Mouse (Mus musculus): ENCODE results near the gene St3gal2. TPM values are rescaled to one million over a fixed set of nuclear protein-coding genes. Genes with fewer than 3 reads are reported as not detected.

St3gal2 gene
- polyA plus RNA-seq, 1 experiment from 2014 or later, result 10.1 TPM

GRCm38 (mm10) chr8:110894851-110895250 is 24.9 kb upstream of the St3gal2 start:
- DNase-seq, result no peak
- peaks cover 4% of the 10 kb centered on the region; the same call in 1 of the 2 replicates for H3K4me1 ChIP-seq (ENCODE audit: insufficient read depth)
- H3K36me3 ChIP-seq (replicated peaks; ENCODE audit: insufficient read depth, low read length), result 0 out of 2 replicates have a peak, but pooled peaks cover 7% of the 10 kb centered on the region
- no peak overlapping the region; the same call in 1 of the 2 replicates for H3K4me2 ChIP-seq (ENCODE audit: low read depth, low read length)
- no peak for ATAC-seq
- no peaks in the 10 kb centered on the region for H3K27me3 ChIP-seq (ENCODE audit: insufficient read depth, low read length)
- no peak overlapping the region for H3K27ac ChIP-seq (ENCODE audit: low read depth)
- TF ChIP-seq CTCF (IDR thresholded peaks at IDR 0.05; ENCODE audit: low read depth), result no peak
- TF ChIP-seq EP300 (IDR thresholded peaks at IDR 0.05; ENCODE audit: low read depth), result no peak
- no peak overlapping the region for H3K9ac ChIP-seq (replicated peaks)
- 81% methylated on average over 10 of the region's 10 CpGs for WGBS (ENCODE audit: insufficient replicate concordance)
- no peak overlapping the region for H3K4me3 ChIP-seq (ENCODE audit: low read depth, low read length)
- H3K9me3 ChIP-seq (ENCODE audit: low read length), result no peaks in the 10 kb centered on the region

- Histone ChIP-seq H3K4me2 (ENCODE audit: low read depth, low read length) (no peak overlapping the region; the same call in 1 of the 2 replicates), H3K9ac (replicated peaks) (no peak overlapping the region), H3K4me3 (ENCODE audit: low read depth, low read length) (no peak overlapping the region), H3K27me3 (ENCODE audit: insufficient read depth, low read length) (no peaks in the 10 kb centered on the region), H3K27ac (ENCODE audit: low read depth) (no peak overlapping the region), H3K9me3 (ENCODE audit: low read length) (no peaks in the 10 kb centered on the region), H3K36me3 (replicated peaks; ENCODE audit: insufficient read depth, low read length) (0 out of 2 replicates have a peak, but pooled peaks cover 7% of the 10 kb centered on the region), H3K4me1 (ENCODE audit: insufficient read depth) (peaks cover 4% of the 10 kb centered on the region; the same call in 1 of the 2 replicates)
- WGBS (ENCODE audit: insufficient replicate concordance), result 66% methylated on average over 8 of the region's 9 CpGs
- no peak for DNase-seq
- TF ChIP-seq EP300 (IDR thresholded peaks at IDR 0.05; ENCODE audit: low read depth) (no peak), CTCF (IDR thresholded peaks at IDR 0.05; ENCODE audit: low read depth) (no peak)
- ATAC-seq, result peak; percentile 40; the same call in 1 of the 2 replicates
Observed at GRCm38 (mm10) chr8:110895254-110895653, 24.5 kb upstream of the St3gal2 start.

- no peak overlapping the region for H3K27ac ChIP-seq (ENCODE audit: low read depth)
- TF ChIP-seq CTCF (IDR thresholded peaks at IDR 0.05; ENCODE audit: low read depth), result no peak
- 87% methylated on average over 13 of the region's 13 CpGs for WGBS (ENCODE audit: insufficient replicate concordance)
- H3K27me3 ChIP-seq (ENCODE audit: insufficient read depth, low read length), result no peaks in the 10 kb centered on the region
- no peak overlapping the region for H3K4me3 ChIP-seq (ENCODE audit: low read depth, low read length)
- H3K4me2 ChIP-seq (ENCODE audit: low read depth, low read length), result no peak overlapping the region
- H3K4me1 ChIP-seq (ENCODE audit: insufficient read depth), result peaks cover 4% of the 10 kb centered on the region; the same call in 1 of the 2 replicates
- DNase-seq, result no peak
- 0 out of 2 replicates have a peak, but pooled peaks cover 7% of the 10 kb centered on the region for H3K36me3 ChIP-seq (replicated peaks; ENCODE audit: insufficient read depth, low read length)
- no peak for ATAC-seq
- H3K9me3 ChIP-seq (ENCODE audit: low read length), result no peaks in the 10 kb centered on the region
- no peak overlapping the region for H3K9ac ChIP-seq (replicated peaks)
Observed at GRCm38 (mm10) chr8:110895812-110896211, 23.9 kb upstream of the St3gal2 start.

GRCm38 (mm10) chr8:110897495-110897894 is 22.2 kb upstream of the St3gal2 start:
- H3K36me3 ChIP-seq (replicated peaks; ENCODE audit: insufficient read depth, low read length), result 0 out of 2 replicates have a peak, but pooled peaks cover 7% of the 10 kb centered on the region
- no peak overlapping the region for H3K4me3 ChIP-seq (ENCODE audit: low read depth, low read length)
- ATAC-seq, result no peak
- peaks cover 13% of the 10 kb centered on the region for H3K4me1 ChIP-seq (ENCODE audit: insufficient read depth)
- no peaks in the 10 kb centered on the region for H3K27me3 ChIP-seq (ENCODE audit: insufficient read depth, low read length)
- 89% methylated on average over 6 of the region's 6 CpGs for WGBS (ENCODE audit: insufficient replicate concordance)
- no peak for TF ChIP-seq EP300 (IDR thresholded peaks at IDR 0.05; ENCODE audit: low read depth)
- TF ChIP-seq CTCF (IDR thresholded peaks at IDR 0.05; ENCODE audit: low read depth), result no peak
- DNase-seq, result no peak
- H3K4me2 ChIP-seq (ENCODE audit: low read depth, low read length), result no peak overlapping the region
- no peaks in the 10 kb centered on the region for H3K9me3 ChIP-seq (ENCODE audit: low read length)
- no peak overlapping the region for H3K27ac ChIP-seq (ENCODE audit: low read depth)
- no peak overlapping the region for H3K9ac ChIP-seq (replicated peaks)

GRCm38 (mm10) chr8:110901056-110901455 is 18.7 kb upstream of the St3gal2 start:
- Histone ChIP-seq H3K27me3 (ENCODE audit: insufficient read depth, low read length) (no peaks in the 10 kb centered on the region), H3K4me1 (ENCODE audit: insufficient read depth) (peaks cover 9% of the 10 kb centered on the region; the same call in 1 of the 2 replicates), H3K9me3 (ENCODE audit: low read length) (no peaks in the 10 kb centered on the region), H3K4me3 (ENCODE audit: low read depth, low read length) (no peak overlapping the region), H3K4me2 (ENCODE audit: low read depth, low read length) (no peak overlapping the region), H3K36me3 (replicated peaks; ENCODE audit: insufficient read depth, low read length) (0 out of 2 replicates have a peak, but pooled peaks cover 5% of the 10 kb centered on the region), H3K9ac (replicated peaks) (no peak overlapping the region), H3K27ac (ENCODE audit: low read depth) (no peak overlapping the region)
- TF ChIP-seq EP300 (IDR thresholded peaks at IDR 0.05; ENCODE audit: low read depth), result no peak
- TF ChIP-seq CTCF (IDR thresholded peaks at IDR 0.05; ENCODE audit: low read depth), result no peak
- WGBS (ENCODE audit: insufficient replicate concordance), result 75% methylated on average over 3 of the region's 3 CpGs
- no peak for ATAC-seq
- no peak for DNase-seq

GRCm38 (mm10) chr8:110901839-110902578 is 17.7 kb upstream of the St3gal2 start, which contains the start of gene Fuk:
Fuk (minus strand) TSS chr8:110902488.
- peak; percentile 86 for DNase-seq
- 0 out of 2 replicates have a peak, but pooled peaks cover 5% of the 10 kb centered on the region for H3K36me3 ChIP-seq (replicated peaks; ENCODE audit: insufficient read depth, low read length)
- peak; percentile 95 for ATAC-seq
- H3K27ac ChIP-seq (ENCODE audit: low read depth), result no peak within 1 kb of the TSS
- TF ChIP-seq EP300 (IDR thresholded peaks at IDR 0.05; ENCODE audit: low read depth) (no peak), CTCF (IDR thresholded peaks at IDR 0.05; ENCODE audit: low read depth) (no peak)
- no peaks in the 10 kb centered on the region for H3K9me3 ChIP-seq (ENCODE audit: low read length)
- no peaks in the 10 kb centered on the region for H3K27me3 ChIP-seq (ENCODE audit: insufficient read depth, low read length)
- H3K4me3 ChIP-seq (ENCODE audit: low read depth, low read length), result peak within 1 kb of the TSS; percentile 82
- H3K9ac ChIP-seq (replicated peaks), result peak within 1 kb of the TSS; percentile 77
- WGBS (ENCODE audit: insufficient replicate concordance), result 3% methylated on average over 30 of the region's 30 CpGs
- peaks cover 9% of the 10 kb centered on the region; the same call in 1 of the 2 replicates for H3K4me1 ChIP-seq (ENCODE audit: insufficient read depth)
- H3K4me2 ChIP-seq (ENCODE audit: low read depth, low read length), result peak within 1 kb of the TSS; percentile 89
